Mouse (Mus musculus): ENCODE results near the gene Gm20388. TPM values are rescaled to one million over a fixed set of nuclear protein-coding genes. Genes with fewer than 3 reads are reported as not detected.

Gene Gm20388
- polyA plus RNA-seq, 1 experiment: 59.3 TPM

DNA sequence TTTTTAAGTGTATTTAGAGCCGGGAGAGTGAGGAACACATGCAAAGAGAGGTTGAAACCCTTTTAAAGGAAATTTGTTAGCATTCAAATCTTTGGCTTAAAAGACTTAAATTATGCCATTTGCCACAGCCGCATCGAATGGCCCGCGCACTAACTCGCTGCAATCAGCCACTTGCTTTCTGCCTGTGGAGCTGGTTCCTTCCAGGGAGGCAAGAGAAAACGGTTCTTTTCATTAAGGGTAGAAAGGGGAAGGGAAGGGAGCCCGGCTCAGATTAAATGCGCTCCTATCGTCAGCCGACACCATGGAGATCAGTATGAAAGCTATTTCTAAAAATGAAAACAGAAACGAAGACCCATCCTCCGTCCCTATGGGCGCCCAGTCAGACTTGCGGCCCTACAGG lies 973.2 kb downstream of the Gm20388 start:
- peak; percentile 56 for DNase-seq (ENCODE audit: low read depth)
- TF ChIP-seq CTCF (IDR thresholded peaks at IDR 0.05; ENCODE audit: borderline replicate concordance, extremely low read depth, insufficient read depth, insufficient read length): no peak
- TF ChIP-seq POLR2A (IDR thresholded peaks at IDR 0.05; ENCODE audit: borderline replicate concordance, extremely low read depth, insufficient read depth, insufficient read length, poor library complexity, severe bottlenecking): no peak

DNA sequence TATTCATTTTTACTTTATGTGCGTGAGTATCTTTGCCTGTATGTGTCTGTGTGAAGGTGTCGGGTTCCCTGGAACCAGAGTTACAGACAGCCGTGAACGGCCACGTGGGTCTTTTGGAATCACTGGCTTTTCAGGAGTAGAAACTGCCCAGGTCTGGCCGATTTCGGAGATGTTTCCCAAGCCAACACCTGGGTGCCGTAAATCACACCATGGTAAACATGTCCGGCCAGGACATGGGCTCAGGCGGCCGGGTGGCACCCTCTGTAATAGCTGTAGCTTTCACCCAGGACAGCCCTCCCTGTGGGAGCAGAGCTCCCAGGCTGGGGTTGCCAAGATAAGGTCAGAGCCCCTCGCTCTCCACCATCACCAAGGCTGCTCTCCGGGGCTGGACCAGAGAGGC lies 974.2 kb downstream of the Gm20388 start:
- DNase-seq (ENCODE audit: low read depth): no peak
- TF ChIP-seq CTCF (IDR thresholded peaks at IDR 0.05; ENCODE audit: borderline replicate concordance, extremely low read depth, insufficient read depth, insufficient read length): no peak
- no peak for TF ChIP-seq POLR2A (IDR thresholded peaks at IDR 0.05; ENCODE audit: borderline replicate concordance, extremely low read depth, insufficient read depth, insufficient read length, poor library complexity, severe bottlenecking)

DNA sequence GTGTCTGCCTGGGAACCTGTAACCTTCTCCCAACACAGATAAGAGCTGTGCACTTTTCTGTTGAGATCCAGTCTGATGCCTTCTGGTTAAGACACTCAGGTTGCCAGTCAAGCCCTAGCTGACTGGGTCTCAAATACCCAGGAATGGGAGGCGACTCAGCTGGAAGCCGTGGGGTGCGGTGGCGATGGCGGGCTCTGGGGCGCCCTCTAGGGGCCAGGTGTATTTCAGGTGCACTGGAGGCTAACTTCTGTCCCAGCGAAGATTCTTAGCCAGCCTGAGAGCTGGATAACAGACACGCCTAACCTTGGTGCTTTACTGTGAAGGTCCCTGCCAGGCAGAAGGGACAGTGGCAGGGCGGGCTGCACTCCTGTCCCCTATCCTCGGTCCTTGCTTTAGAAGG lies 976.6 kb downstream of the Gm20388 start:
- TF ChIP-seq CTCF (IDR thresholded peaks at IDR 0.05; ENCODE audit: borderline replicate concordance, extremely low read depth, insufficient read depth, insufficient read length): peak; percentile 23; the same call in 1 of the 2 replicates
- TF ChIP-seq POLR2A (IDR thresholded peaks at IDR 0.05; ENCODE audit: borderline replicate concordance, extremely low read depth, insufficient read depth, insufficient read length, poor library complexity, severe bottlenecking): no peak
- DNase-seq (ENCODE audit: low read depth): no peak

DNA sequence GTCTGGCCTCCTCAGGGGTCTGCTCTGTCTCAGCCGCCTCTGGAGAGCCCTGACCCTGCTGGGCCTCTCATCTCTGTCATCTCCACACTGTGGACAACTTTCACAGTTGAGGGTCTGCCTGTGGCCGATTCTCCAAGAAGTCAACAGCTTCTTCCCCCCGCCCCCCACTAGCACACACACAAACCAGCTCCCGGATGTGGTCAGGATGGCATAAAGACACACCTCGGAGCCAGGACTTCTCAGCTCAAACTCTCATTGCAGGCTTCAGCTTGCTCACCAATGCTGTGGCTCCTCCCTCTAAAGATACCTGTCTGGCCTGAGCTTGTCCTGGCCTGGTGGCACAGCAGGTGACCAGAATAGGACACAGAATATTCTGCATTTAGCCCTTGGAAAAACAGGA lies 977.4 kb downstream of the Gm20388 start:
- no peak for TF ChIP-seq CTCF (IDR thresholded peaks at IDR 0.05; ENCODE audit: borderline replicate concordance, extremely low read depth, insufficient read depth, insufficient read length)
- no peak for DNase-seq (ENCODE audit: low read depth)

DNA sequence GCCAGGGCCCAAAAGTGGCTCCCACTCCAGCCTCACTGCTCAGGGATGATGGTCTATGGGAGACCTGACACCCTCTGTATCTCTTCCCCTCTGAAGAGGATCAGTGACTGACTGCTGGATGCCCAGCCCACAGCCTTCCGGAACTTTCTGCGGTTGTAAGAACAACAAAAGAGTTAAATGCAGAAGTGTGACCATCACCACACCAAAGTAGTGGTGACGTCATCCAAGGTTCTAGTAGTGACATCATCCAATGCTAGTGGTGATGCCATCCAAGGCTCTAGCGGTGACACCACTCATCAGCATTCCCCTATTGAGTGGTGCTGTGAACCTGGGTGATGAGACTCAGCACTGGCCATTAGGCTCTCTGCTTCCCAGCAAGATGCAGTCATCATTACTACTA lies 978.5 kb downstream of the Gm20388 start:
- DNase-seq (ENCODE audit: low read depth): no peak
- TF ChIP-seq POLR2A (IDR thresholded peaks at IDR 0.05; ENCODE audit: borderline replicate concordance, extremely low read depth, insufficient read depth, insufficient read length, poor library complexity, severe bottlenecking) (no peak), CTCF (IDR thresholded peaks at IDR 0.05; ENCODE audit: borderline replicate concordance, extremely low read depth, insufficient read depth, insufficient read length) (no peak)

DNA sequence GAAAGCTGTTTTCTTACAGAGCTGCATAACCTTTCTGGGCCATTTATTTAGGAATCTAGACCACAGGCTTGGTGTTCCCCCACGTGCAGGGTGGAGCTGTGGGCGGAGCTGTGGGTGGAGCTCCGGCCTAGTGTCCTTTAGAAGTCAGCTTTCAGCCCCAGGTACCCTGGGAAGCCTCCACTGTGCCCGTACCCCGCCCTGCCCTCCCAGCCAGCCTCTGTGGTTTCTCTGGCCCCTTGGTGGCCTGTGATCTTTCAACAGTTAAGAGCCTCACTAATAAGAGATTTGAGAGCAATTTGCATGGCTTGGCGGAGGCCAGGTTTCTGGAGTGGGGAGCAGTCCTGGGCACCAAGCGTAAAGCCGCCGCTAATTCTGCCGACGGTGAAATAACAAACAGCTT lies 979.4 kb downstream of the Gm20388 start:
- DNase-seq (ENCODE audit: low read depth): peak; percentile 29
- no peak for TF ChIP-seq POLR2A (IDR thresholded peaks at IDR 0.05; ENCODE audit: borderline replicate concordance, extremely low read depth, insufficient read depth, insufficient read length, poor library complexity, severe bottlenecking)
- TF ChIP-seq CTCF (IDR thresholded peaks at IDR 0.05; ENCODE audit: borderline replicate concordance, extremely low read depth, insufficient read depth, insufficient read length): no peak

DNA sequence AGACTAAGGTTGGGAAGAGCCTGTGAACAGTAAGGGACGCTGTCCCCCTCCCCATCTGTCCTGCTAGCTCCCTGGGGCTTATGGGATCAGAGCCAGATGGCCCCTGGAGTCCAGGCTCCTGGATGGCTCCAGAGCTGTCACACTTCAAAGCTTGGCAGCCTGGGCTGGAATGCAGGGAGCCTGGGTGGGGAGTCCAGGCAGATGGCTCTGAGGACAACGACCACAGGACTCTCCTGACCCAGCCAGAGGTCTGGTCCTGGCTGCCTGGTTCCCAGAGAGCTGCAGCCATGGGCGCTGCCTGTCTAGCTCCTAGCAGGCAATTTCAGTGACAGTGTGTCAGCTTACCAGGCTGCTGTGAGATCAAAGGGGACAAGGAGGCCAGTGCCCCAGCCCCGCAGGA lies 984.4 kb downstream of the Gm20388 start:
- TF ChIP-seq CTCF (IDR thresholded peaks at IDR 0.05; ENCODE audit: borderline replicate concordance, extremely low read depth, insufficient read depth, insufficient read length) (no peak), POLR2A (IDR thresholded peaks at IDR 0.05; ENCODE audit: borderline replicate concordance, extremely low read depth, insufficient read depth, insufficient read length, poor library complexity, severe bottlenecking) (no peak)
- no peak for DNase-seq (ENCODE audit: low read depth)

DNA sequence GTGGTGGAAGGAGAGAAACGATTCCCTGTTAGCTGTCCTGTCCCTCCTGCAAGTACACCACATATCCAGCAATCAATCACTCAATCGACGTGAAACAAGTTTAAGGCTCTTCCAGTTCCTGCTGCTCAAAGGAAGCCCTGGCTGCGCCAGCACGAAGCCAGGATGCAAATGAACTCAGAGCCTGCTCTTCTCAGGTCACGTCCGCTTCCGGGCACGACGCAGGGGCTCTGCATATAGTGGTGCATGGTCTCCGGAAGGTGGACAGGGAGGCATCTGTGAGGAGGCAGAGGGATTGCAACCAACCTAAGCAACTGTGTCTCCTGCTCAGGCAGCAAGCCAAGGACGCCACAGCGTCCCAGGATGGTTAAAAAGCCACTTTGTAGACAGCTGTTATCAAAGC lies 985.0 kb downstream of the Gm20388 start:
- TF ChIP-seq CTCF (IDR thresholded peaks at IDR 0.05; ENCODE audit: borderline replicate concordance, extremely low read depth, insufficient read depth, insufficient read length) (no peak), POLR2A (IDR thresholded peaks at IDR 0.05; ENCODE audit: borderline replicate concordance, extremely low read depth, insufficient read depth, insufficient read length, poor library complexity, severe bottlenecking) (no peak)
- peak; percentile 39 for DNase-seq (ENCODE audit: low read depth)

DNA sequence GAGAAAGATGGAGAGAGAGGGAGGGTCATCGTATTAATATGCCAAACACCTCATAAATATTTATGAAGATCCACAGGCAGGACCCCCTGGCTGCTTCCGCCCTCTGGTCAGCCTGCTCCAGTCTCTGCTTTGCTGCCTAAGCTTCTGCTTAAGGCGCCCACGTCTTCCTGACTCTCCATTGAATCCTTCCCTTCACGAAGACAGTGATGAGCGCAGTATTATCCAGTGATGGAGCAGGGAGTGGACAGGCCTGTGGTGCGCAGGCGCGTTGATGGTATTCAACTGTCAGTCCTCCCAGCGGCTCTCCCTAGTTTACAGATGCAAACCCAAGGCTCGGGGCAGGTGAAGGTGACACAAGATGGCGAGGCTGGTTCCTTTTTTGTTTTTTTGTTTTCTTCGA lies 985.6 kb downstream of the Gm20388 start:
- TF ChIP-seq POLR2A (IDR thresholded peaks at IDR 0.05; ENCODE audit: borderline replicate concordance, extremely low read depth, insufficient read depth, insufficient read length, poor library complexity, severe bottlenecking) (no peak), CTCF (IDR thresholded peaks at IDR 0.05; ENCODE audit: borderline replicate concordance, extremely low read depth, insufficient read depth, insufficient read length) (no peak)
- DNase-seq (ENCODE audit: low read depth): peak; percentile 58

DNA sequence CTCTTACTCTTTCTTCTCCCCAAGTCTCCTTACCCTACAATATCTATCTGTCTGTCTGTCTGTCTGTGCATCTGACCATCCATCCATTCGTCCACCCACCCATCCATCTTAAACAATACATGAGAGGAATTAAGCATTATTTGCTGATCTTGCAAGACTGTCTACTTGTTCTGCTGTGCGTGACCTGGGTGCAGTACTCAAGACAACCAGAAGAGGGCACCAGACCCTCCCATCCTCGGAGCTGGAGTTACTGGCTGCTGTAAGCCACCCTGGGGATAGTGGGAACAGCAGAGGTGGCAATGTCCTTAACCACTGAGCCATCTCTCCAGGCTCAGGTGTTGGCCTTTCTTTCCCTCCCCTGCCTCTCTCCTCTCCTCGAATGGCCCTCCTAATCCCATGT lies 987.4 kb downstream of the Gm20388 start:
- TF ChIP-seq CTCF (IDR thresholded peaks at IDR 0.05; ENCODE audit: borderline replicate concordance, extremely low read depth, insufficient read depth, insufficient read length): peak; percentile 69
- TF ChIP-seq POLR2A (IDR thresholded peaks at IDR 0.05; ENCODE audit: borderline replicate concordance, extremely low read depth, insufficient read depth, insufficient read length, poor library complexity, severe bottlenecking): no peak

DNA sequence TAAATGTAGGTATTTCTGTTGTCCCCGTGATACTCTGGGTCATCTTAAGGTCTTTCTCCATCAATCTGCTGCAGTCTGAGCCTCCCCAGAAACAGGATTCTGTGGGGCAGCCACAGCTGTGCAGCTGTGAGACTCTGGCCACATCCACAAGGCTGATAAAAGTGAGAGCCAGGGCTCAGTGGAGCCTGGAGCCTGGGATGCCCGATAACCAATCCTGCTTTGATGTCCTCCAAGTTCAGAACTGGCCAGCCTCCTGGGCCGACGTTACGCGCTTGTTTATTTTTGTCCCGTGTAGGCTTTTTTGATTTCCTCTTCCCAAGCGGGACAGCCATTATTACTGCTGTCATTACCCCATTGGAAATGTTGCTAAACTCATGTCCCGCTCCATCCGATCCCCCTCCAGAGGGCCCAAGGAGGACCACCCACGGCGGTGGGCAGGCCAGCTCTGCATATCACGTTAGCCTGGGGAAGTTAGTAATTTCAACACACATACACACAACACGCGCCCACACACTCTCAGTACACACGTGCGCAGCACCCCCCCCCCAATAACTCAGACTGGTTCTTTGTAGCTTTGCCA lies 988.3 kb downstream of the Gm20388 start:
- TF ChIP-seq CTCF (IDR thresholded peaks at IDR 0.05; ENCODE audit: borderline replicate concordance, extremely low read depth, insufficient read depth, insufficient read length) (no peak), POLR2A (IDR thresholded peaks at IDR 0.05; ENCODE audit: borderline replicate concordance, extremely low read depth, insufficient read depth, insufficient read length, poor library complexity, severe bottlenecking) (no peak)
- DNase-seq (ENCODE audit: low read depth): no peak

More for the DNA sequence above, 987.4 kb downstream of the Gm20388 start:
- DNase-seq (ENCODE audit: low read depth): peak; percentile 51

DNA sequence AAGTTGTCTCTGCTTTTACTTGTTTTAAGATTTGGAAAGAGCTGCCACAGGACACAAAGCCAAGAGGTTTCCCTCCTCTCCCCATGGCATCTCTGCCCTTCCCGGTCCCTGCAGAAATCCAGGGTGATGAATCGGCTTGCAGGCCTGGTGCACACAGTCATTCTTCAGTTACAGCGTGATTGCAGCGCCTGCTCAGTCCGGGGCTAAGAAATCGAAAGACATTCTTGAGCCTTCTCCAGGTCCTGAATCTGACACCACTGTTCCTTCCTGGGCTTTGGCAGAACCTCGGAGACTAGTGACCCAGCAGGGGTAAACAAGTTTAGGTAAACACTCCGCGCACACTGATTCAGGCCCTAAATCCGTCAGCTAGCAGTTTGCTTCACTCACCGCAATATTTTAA lies 991.7 kb downstream of the Gm20388 start:
- no peak for DNase-seq (ENCODE audit: low read depth)
- TF ChIP-seq CTCF (IDR thresholded peaks at IDR 0.05; ENCODE audit: borderline replicate concordance, extremely low read depth, insufficient read depth, insufficient read length) (no peak), POLR2A (IDR thresholded peaks at IDR 0.05; ENCODE audit: borderline replicate concordance, extremely low read depth, insufficient read depth, insufficient read length, poor library complexity, severe bottlenecking) (no peak)

Measured in brain, embryonic 14.5 days (tissue).